Mouse (Mus musculus) forebrain, postnatal 0 days (tissue): ENCODE measurements at regions not wholly inside any gene's neighbourhood (a gene's known extent, or its start where the extent isn't known, plus 50 kb on each side); places are given as distances from the start of the nearest gene placed in this dataset.
A peak's percentile ranks its signal among the peaks of the same experiment; 100 is the strongest.

Experiments used
- ATAC-seq: fragments of 200-750 bp; cut with Nextera tagmentation; 2 replicates; pipeline ENCODE4 v1.8.0; 2017; ENCODE audit warnings: mild to moderate bottlenecking, moderate library complexity
- DNase-seq: peaks from one replicate; pipeline ENCODE4 v3.0.0-alpha.2; 2015
- H3K27ac ChIP-seq: fragments of 300-500 bp; sonication (generic); 2 replicates; pipeline ENCODE4 v1.5.1; 2014; ENCODE audit warnings: low read depth, mild to moderate bottlenecking, antibody characterized with exemption, low read length, moderate library complexity, mixed read lengths
- H3K27me3 ChIP-seq: fragments of 300-500 bp; sonication (generic); 2 replicates; pipeline ENCODE4 v1.6.1; 2014; ENCODE audit warnings: mild to moderate bottlenecking, low read length, mixed read lengths; ENCODE audit not compliant: insufficient read depth
- H3K36me3 ChIP-seq: fragments of 300-500 bp; sonication (generic); 2 replicates; pipeline ENCODE4 v1.6.1; 2014; ENCODE audit warnings: mild to moderate bottlenecking, moderate library complexity; ENCODE audit not compliant: insufficient read depth
- H3K4me1 ChIP-seq: fragments of 300-500 bp; sonication (generic); 2 replicates; pipeline ENCODE4 v1.6.1; 2014; ENCODE audit warnings: antibody characterized with exemption; ENCODE audit not compliant: insufficient read depth
- H3K4me2 ChIP-seq: fragments of 300-500 bp; sonication (generic); 2 replicates; pipeline ENCODE4 v1.6.1; 2014; ENCODE audit warnings: low read depth, mild to moderate bottlenecking, moderate library complexity
- H3K4me3 ChIP-seq: fragments of 300-500 bp; sonication (generic); 2 replicates; pipeline ENCODE4 v1.5.1; 2014; ENCODE audit warnings: low read depth, low read length, mixed read lengths
- H3K9ac ChIP-seq: fragments of 300-500 bp; sonication (generic); 2 replicates; pipeline ENCODE4 v1.6.1; 2014; ENCODE audit warnings: mild to moderate bottlenecking
- H3K9me3 ChIP-seq: fragments of 300-500 bp; sonication (generic); 2 replicates; pipeline ENCODE4 v1.6.1; 2016; ENCODE audit warnings: low read length
- CTCF ChIP-seq: sonication (generic); IDR thresholded peaks from 2 replicates; pipeline ENCODE4 v1.5.1; 2016; ENCODE audit warnings: antibody characterized with exemption, control low read depth, low read depth
- WGBS: fragments of 180-500 bp; shearing (Covaris S2); extraction: QIAGEN DNeasy Blood & Tissue Kit; methylation state at CpG from one replicate; pipeline ENCODE4 v1.1.7; 2014; 5-methylcytosine and 5-hydroxymethylcytosine counted together

DNA sequence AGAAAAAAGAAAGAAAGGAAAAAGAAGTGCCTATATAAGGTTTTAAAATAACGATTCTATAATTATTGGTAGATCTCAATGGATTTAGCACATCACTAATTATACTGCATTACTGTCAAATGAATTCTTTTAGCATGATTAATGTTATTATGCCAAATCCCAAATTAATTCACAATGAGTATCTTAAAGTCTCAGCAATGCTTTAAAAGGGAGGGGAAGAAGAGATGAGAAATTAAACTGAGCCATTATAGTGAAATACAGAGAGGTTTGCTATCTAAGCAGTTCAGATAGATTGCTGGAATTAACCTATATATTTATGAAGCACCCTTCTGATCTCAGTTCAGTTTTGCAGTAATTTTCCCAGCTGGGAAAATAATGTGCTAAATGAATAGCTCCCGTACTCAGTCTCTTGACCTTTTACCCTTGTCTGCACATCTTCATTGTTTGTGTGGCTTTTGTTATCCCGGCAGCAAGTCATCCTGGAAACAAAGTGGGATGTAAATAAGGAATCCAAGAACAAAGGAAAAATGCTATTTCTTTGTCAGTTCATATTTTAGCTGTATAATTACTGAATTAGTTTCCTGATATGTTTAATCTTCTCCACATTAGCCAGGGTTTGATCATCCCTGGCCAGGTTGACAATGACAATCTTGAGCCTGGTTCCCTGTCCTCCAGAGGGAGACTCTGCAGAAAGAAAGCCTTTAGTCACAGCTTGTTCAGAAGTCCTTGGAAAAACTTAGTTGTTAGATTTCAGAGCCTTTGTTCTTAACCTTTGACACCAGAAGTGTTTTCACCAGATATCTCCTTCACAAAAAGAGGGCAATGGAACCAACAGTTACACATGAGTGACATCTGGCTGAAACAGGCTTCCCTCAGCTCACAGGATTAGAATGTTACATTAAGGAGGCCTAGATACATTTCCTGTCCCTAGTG lies 270.9 kb upstream of the Rarb start:
- ATAC-seq, result peak; percentile 83; the same call in 1 of the 2 replicates

DNA sequence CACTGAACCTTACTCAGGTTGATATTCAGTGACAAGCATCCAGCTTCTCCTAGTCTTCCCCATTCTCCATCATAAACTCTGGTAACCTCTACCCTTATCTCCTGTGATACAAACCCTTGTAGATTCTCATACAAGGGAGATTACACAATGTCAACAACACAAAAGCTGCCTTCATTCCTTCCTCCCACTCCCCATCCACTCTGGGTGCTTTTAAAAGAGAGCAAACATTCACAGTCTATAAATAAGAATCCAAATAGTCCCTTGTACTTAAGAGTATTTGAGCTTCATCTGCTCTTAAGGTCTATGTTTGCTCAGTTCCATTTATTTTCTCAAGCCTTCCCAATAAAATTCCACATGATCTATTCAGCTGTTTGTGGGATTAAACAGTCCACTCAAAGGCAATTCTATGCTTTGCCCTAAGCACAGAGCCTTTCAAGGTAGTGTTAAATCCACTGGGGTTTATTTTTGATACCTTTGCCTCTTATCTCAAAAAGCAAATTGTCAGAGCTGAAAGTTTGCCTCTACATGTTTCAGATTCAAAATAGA lies 270.2 kb upstream of the Rarb start:
- H3K36me3 ChIP-seq, result no peaks in the 10 kb centered on the region
- no peaks in the 10 kb centered on the region for H3K4me1 ChIP-seq
- no peak overlapping the region for H3K4me2 ChIP-seq
- DNase-seq (no peak), ATAC-seq (peak; percentile 12; the same call in 1 of the 2 replicates)
- no peaks in the 10 kb centered on the region for H3K9me3 ChIP-seq
- no peaks in the 10 kb centered on the region for H3K27me3 ChIP-seq
- no peak overlapping the region for H3K9ac ChIP-seq
- no peak overlapping the region for H3K4me3 ChIP-seq
- H3K27ac ChIP-seq, result peak overlapping the region; percentile 50
- TF ChIP-seq CTCF, result no peak

More for the DNA sequence above, 270.9 kb upstream of the Rarb start:
- peak overlapping the region; percentile 64 for H3K27ac ChIP-seq
- no peaks in the 10 kb centered on the region for H3K36me3 ChIP-seq
- H3K27me3 ChIP-seq, result no peaks in the 10 kb centered on the region
- no peaks in the 10 kb centered on the region for H3K9me3 ChIP-seq
- TF ChIP-seq CTCF, result no peak
- H3K4me2 ChIP-seq, result no peak overlapping the region
- no peak for DNase-seq
- no peak overlapping the region for H3K9ac ChIP-seq
- no peaks in the 10 kb centered on the region for H3K4me1 ChIP-seq
- H3K4me3 ChIP-seq, result no peak overlapping the region
- WGBS, result 20% methylated on average over 3 of the region's 3 CpGs

DNA sequence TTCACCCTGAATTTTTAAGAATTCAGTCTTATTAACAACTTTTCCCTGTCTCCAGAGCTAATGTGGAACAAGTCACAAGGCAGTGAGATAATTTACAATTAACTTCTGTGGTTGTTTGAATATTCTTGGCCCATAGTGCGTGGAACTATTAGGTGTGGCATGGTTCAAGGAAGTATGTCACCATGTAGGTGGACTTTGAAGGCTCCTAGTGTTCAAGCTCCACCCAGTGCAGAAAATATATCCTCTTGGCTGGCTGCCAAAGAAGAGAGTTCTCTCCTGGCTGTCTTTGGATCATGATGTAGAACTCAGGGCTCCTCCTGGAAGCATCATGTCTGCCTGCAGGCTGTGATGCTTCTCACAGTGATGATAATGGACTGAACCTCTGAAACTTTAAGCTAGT lies 268.9 kb upstream of the Rarb start:
- 91% methylated on average over 1 of the region's 1 CpGs for WGBS
- no peak overlapping the region for H3K27ac ChIP-seq
- no peak for ATAC-seq
- no peak overlapping the region for H3K9ac ChIP-seq
- H3K9me3 ChIP-seq, result no peaks in the 10 kb centered on the region
- no peaks in the 10 kb centered on the region for H3K36me3 ChIP-seq
- no peaks in the 10 kb centered on the region for H3K4me1 ChIP-seq
- no peaks in the 10 kb centered on the region for H3K27me3 ChIP-seq
- no peak overlapping the region for H3K4me3 ChIP-seq
- TF ChIP-seq CTCF, result no peak
- no peak overlapping the region for H3K4me2 ChIP-seq
- no peak for DNase-seq

DNA sequence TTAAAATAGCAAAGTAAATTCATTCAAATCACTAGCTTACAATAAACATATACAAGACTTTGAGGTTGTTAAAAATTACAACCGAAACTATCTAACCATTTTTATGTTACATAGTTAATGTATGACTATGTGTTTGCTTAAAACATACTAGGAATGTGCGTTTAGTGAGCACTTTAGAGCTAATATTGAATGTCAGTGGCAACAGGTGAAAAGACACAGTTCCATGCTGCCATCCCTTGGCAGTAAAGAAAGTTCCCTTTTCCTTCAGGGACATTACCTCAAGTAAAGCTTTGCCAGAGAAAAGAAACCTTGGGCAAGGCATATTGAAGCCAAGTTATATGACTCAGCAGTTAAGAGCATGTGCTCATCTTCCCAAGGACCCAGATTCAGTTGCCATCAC lies 265.0 kb upstream of the Rarb start:
- WGBS, result 79% methylated on average over 2 of the region's 2 CpGs

DNA sequence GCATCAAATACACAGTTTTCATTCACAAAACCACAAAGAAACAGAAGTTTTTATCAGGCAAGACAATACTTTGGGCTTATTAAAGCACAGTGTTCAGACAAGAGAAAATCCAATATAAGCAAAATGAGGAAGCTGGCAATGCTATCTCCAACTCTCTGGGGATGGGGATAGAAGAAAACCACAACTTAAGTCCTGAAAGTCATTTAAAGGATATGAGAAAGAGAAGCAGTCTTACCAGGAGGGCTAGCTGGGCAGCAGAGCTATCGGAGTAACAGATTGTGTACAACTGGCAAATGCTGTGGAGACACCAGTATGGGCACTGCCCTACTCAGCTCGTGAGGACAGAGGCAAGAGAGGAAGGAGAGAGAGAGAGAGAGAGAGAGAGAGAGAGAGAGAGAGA lies 262.9 kb upstream of the Rarb start:
- no peak overlapping the region for H3K4me2 ChIP-seq
- H3K27ac ChIP-seq, result no peak overlapping the region
- no peaks in the 10 kb centered on the region for H3K27me3 ChIP-seq
- TF ChIP-seq CTCF, result no peak
- DNase-seq, result no peak
- no peak for ATAC-seq
- H3K9me3 ChIP-seq, result no peaks in the 10 kb centered on the region
- H3K4me1 ChIP-seq, result no peaks in the 10 kb centered on the region
- H3K36me3 ChIP-seq, result no peaks in the 10 kb centered on the region
- no peak overlapping the region for H3K4me3 ChIP-seq
- 28% methylated on average over 2 of the region's 2 CpGs for WGBS
- H3K9ac ChIP-seq, result no peak overlapping the region

More for the DNA sequence above, 265.0 kb upstream of the Rarb start:
- H3K27me3 ChIP-seq, result no peaks in the 10 kb centered on the region
- H3K36me3 ChIP-seq, result no peaks in the 10 kb centered on the region
- H3K9ac ChIP-seq, result no peak overlapping the region
- no peak overlapping the region for H3K4me2 ChIP-seq
- H3K4me1 ChIP-seq, result no peaks in the 10 kb centered on the region
- TF ChIP-seq CTCF, result no peak
- no peak for DNase-seq
- no peak for ATAC-seq
- H3K4me3 ChIP-seq, result no peak overlapping the region
- H3K27ac ChIP-seq, result no peak overlapping the region
- no peaks in the 10 kb centered on the region for H3K9me3 ChIP-seq

DNA sequence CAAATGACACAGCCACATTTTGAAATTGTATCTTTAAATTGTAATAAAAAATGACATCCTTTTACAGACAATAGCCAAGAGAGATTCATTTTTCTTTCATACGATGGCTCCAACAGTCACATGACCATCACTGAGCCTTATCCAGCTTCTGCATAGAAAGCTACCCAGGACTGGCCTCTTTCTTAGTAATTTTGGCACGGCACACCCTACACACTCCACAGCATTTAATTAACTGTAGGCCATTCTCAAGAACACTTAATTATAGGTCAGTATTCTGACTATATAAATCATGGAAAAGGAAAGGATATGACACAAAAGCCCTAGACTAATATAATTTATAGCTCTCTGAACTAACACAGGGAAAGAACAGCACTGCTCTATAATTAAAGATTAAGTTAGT lies 260.6 kb upstream of the Rarb start:
- no peaks in the 10 kb centered on the region for H3K27me3 ChIP-seq
- no peak overlapping the region for H3K4me2 ChIP-seq
- no peak overlapping the region for H3K4me3 ChIP-seq
- peak; percentile 73 for ATAC-seq
- TF ChIP-seq CTCF, result no peak
- WGBS, result 37% methylated on average over 2 of the region's 2 CpGs
- no peak for DNase-seq
- H3K4me1 ChIP-seq, result no peaks in the 10 kb centered on the region
- no peak overlapping the region for H3K27ac ChIP-seq
- no peaks in the 10 kb centered on the region for H3K36me3 ChIP-seq
- H3K9ac ChIP-seq, result no peak overlapping the region
- H3K9me3 ChIP-seq, result no peaks in the 10 kb centered on the region

DNA sequence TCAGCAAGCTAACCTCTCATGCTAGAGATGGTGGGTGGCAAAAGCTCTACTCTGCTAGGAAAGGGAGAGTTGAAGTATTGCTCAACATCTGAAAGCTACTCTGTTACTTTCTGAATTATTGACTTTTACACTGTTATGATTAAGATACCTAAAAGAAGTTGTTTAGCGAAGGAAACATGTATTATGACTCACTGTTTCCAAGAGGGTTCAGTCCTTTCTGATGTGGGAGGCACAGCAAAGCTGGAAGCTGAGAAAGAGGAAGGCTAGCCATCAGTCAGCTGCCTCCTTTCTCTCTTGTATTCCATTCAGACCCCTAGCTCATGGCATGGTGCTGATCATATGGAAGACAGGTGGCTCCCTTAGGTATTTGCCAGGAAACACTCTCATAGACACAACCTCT lies 242.4 kb upstream of the Rarb start:
- no peaks in the 10 kb centered on the region for H3K4me1 ChIP-seq
- ATAC-seq (no peak), DNase-seq (no peak)
- no peaks in the 10 kb centered on the region for H3K36me3 ChIP-seq
- no peaks in the 10 kb centered on the region for H3K27me3 ChIP-seq
- H3K9me3 ChIP-seq, result no peaks in the 10 kb centered on the region
- TF ChIP-seq CTCF, result no peak
- H3K27ac ChIP-seq, result no peak overlapping the region
- no peak overlapping the region for H3K4me3 ChIP-seq
- no peak overlapping the region for H3K9ac ChIP-seq
- no peak overlapping the region for H3K4me2 ChIP-seq
- 88% methylated on average over 1 of the region's 1 CpGs for WGBS
